Mouse (Mus musculus) cerebellum, adult 8-10 months (tissue): Measurements from ENCODE around the gene Cela3b.

Source experiments
- DNase-seq: peaks from one replicate; pipeline ENCODE4 v3.0.0; 2022

Cela3b gene

GRCm38 (mm10) chr4:137371596-137372523 lies 58.5 kb downstream of the Cela3b start:
- no peak for DNase-seq
